Mouse (Mus musculus) hindbrain, embryonic 11.5 days (tissue): Measurements from ENCODE around the gene Kcnk18. TPM values are rescaled to one million over a fixed set of nuclear protein-coding genes. Genes with fewer than 3 reads are reported as not detected.

Source experiments
- ATAC-seq: fragments of 200-750 bp; cut with Nextera tagmentation; 2 replicates; pipeline ENCODE4 v1.8.0; 2017; ENCODE audit warnings: mild to moderate bottlenecking, moderate TSS enrichment, moderate library complexity; ENCODE audit not compliant: low FRiP score
- DNase-seq: peaks from one replicate; pipeline ENCODE4 v3.0.0-alpha.2; 2015; ENCODE audit warnings: low spot score
- H3K27ac ChIP-seq: fragments of 300-500 bp; sonication (generic); 2 replicates; pipeline ENCODE4 v1.5.1; 2014; ENCODE audit warnings: mild to moderate bottlenecking, low read depth, low read length
- H3K27me3 ChIP-seq: fragments of 300-500 bp; sonication (generic); 2 replicates; pipeline ENCODE4 v1.6.1; 2014; ENCODE audit warnings: mild to moderate bottlenecking, low read length, moderate library complexity, mixed read lengths; ENCODE audit not compliant: control insufficient read depth, insufficient read depth
- H3K36me3 ChIP-seq: fragments of 300-500 bp; sonication (generic); 2 replicates; pipeline ENCODE4 v1.6.1; 2014; ENCODE audit warnings: mild to moderate bottlenecking, low read length, moderate library complexity, mixed read lengths; ENCODE audit not compliant: control insufficient read depth, insufficient read depth
- H3K4me1 ChIP-seq: fragments of 300-500 bp; sonication (generic); replicated peaks from 2 replicates; pipeline ENCODE4 v1.6.1; 2014; ENCODE audit warnings: low read length, mixed read lengths; ENCODE audit not compliant: control insufficient read depth, insufficient read depth
- H3K4me2 ChIP-seq: fragments of 300-500 bp; sonication (generic); replicated peaks from 2 replicates; pipeline ENCODE4 v1.6.1; 2014; ENCODE audit warnings: mild to moderate bottlenecking, low read depth, low read length
- H3K4me3 ChIP-seq: fragments of 300-500 bp; sonication (generic); 2 replicates; pipeline ENCODE4 v1.5.1; 2014; ENCODE audit warnings: low read depth, low read length
- H3K9ac ChIP-seq: fragments of 300-500 bp; sonication (generic); 2 replicates; pipeline ENCODE4 v1.6.1; 2014; ENCODE audit warnings: low read depth, low read length
- H3K9me3 ChIP-seq: fragments of 300-500 bp; sonication (generic); 2 replicates; pipeline ENCODE4 v1.6.1; 2016; ENCODE audit warnings: low read length; ENCODE audit not compliant: control insufficient read depth
- WGBS: fragments of 180-500 bp; shearing (Covaris S2); extraction: QIAGEN DNeasy Blood & Tissue Kit; methylation state at CpG from one replicate; pipeline ENCODE4 v1.1.7; 2014; 5-methylcytosine and 5-hydroxymethylcytosine counted together
- polyA plus RNA-seq: library from polyadenylated mRNA; unstranded; fragments of >200 nt; fragmentation: Nextera tagmentation; extraction: Ambion mirVana; gene quantifications from 2 replicates; pipeline ENCODE4 v1.2.1, GENCODE M21; 2014

Kcnk18 gene
- polyA plus RNA-seq, 1 experiment from 2014 or later = not detected

DNA sequence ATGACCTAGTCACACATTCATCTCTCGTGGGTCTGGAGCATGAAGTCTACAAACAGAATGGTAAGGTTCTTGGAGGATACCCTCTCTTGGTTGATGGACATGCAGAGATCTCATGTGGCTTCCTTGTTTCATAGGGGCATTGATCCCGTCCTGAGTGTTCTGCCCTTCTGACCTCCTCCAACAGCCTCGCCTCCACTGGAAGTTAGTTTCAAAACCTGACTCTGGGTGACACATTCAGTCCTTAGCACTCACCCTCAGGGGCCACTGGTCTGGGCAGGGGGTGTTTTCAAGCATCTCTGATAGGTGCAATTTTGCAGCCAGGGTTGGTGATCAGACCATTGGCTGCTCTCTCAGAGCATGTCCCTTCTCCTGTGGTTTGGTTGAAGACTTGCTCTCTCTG, 19.6 kb downstream of the Kcnk18 start:
- DNase-seq (no peak), ATAC-seq (no peak)
- H3K9me3 ChIP-seq = no peaks in the 10 kb centered on the region
- H3K9ac ChIP-seq = no peak overlapping the region
- no peak overlapping the region for H3K4me2 ChIP-seq
- WGBS = 76% methylated on average over 3 of the region's 3 CpGs
- H3K4me3 ChIP-seq = no peak overlapping the region
- H3K27me3 ChIP-seq = no peaks in the 10 kb centered on the region
- H3K27ac ChIP-seq = no peak overlapping the region
- H3K36me3 ChIP-seq = no peaks in the 10 kb centered on the region
- H3K4me1 ChIP-seq = no peaks in the 10 kb centered on the region

DNA sequence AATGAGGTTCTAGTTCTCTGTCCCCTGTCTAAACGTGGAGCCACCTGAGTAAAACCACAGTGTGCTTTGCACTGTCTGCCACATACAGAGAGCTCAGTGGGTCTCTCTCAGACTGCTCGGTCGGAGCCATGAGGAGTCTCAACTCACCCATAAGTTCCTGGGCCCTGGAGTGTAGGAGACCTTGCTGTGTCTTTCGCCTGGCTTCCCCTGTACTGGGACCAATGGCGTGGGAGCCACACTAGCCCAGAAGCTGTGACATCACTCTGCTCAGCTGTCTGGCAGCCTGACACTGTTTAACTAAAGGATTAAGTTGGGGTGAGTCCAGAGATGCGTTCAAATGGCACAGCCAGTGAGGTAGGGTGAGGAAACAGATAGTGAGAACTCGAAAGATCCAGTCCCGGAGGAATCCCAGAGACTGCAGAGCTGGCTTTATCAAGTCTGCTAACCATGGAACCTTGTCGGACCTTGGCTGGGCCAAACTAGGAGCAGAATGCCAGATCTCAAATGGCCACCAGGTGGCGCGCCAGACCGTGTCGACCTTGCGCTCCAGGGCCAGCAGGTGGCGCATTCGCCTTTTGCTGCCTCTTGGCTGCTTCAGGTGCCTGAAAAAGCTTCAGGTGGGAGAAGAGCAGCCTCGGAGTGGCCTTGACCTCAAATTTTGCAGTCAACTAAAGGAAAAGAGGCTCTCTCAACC, 20.3 kb downstream of the Kcnk18 start:
- H3K4me2 ChIP-seq = no peak overlapping the region
- WGBS = 27% methylated on average over 17 of the region's 17 CpGs
- ATAC-seq (peak; percentile 47; the same call in 1 of the 2 replicates), DNase-seq (peak; percentile 93)
- no peaks in the 10 kb centered on the region for H3K36me3 ChIP-seq
- no peaks in the 10 kb centered on the region for H3K4me1 ChIP-seq
- H3K4me3 ChIP-seq = no peak overlapping the region
- H3K9me3 ChIP-seq = no peaks in the 10 kb centered on the region
- H3K9ac ChIP-seq = no peak overlapping the region
- no peaks in the 10 kb centered on the region for H3K27me3 ChIP-seq
- no peak overlapping the region for H3K27ac ChIP-seq

DNA sequence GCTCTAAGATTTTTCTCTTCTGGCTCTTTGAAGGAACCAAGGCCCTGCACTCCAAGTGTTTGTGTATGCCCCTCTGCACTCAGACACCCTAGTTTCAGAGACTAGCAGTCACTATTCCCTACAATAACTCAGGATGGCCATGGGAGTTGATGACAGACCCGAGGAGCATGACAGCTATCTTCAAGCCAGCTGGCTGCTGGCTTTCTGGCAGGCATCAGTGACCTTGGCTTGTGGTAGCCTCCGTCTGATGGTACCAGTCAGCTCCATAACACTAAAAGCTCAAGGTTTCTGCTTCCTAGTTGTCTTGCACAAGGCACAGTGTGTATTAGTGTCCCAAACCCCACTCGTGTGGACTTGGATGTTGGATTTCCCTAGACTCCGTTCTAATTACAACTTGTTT, 23.0 kb downstream of the Kcnk18 start:
- Histone ChIP-seq H3K4me3 (no peak overlapping the region), H3K36me3 (no peaks in the 10 kb centered on the region), H3K27ac (no peak overlapping the region), H3K9me3 (no peaks in the 10 kb centered on the region), H3K4me2 (no peak overlapping the region), H3K27me3 (no peaks in the 10 kb centered on the region), H3K9ac (no peak overlapping the region), H3K4me1 (no peaks in the 10 kb centered on the region)
- ATAC-seq (no peak), DNase-seq (no peak)
- 92% methylated on average over 4 of the region's 4 CpGs for WGBS

DNA sequence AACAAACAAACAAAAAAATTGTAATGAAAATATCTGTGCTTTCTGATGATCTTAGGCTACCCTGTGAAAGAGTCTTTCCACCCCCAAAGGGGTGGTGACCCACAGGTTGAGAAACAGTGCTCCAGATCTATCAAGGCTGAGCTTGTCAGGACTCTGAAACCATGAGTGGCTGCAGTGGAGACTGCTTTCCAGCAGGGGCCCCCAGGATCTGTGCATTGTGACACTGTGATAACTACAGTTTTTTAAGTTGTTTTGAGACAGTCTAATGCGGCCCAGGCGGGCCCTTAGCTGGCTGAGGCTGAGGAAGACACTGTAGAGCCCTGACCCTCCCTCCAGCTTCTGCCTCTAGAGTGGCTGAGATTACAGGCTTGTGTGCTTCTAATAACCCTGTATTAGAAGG, 24.0 kb downstream of the Kcnk18 start:
- Histone ChIP-seq H3K4me2 (no peak overlapping the region), H3K27ac (no peak overlapping the region), H3K4me3 (no peak overlapping the region), H3K9ac (no peak overlapping the region), H3K36me3 (no peaks in the 10 kb centered on the region), H3K27me3 (no peaks in the 10 kb centered on the region), H3K4me1 (no peaks in the 10 kb centered on the region), H3K9me3 (no peaks in the 10 kb centered on the region)
- ATAC-seq (no peak), DNase-seq (no peak)
- 82% methylated on average over 2 of the region's 2 CpGs for WGBS

DNA sequence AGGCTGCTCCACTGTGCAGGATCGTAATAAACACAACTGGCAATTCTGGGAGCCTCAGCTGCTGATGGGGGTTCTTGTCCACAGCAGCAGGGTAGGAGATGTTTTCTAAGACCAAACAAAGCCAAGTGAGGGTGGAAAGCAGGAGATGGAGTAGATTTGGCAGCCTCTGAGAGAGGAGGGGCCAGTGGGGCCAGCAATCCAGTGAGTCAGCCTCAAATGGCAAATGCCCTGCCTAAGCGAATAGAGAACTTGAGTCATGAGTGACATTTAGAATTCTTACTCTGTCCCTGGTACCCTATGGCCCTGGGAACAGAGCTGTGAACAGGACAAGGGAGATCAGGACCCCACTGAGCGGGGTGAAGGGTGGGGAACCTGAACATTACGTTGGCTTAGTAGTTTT, 29.1 kb downstream of the Kcnk18 start:
- H3K9me3 ChIP-seq = no peaks in the 10 kb centered on the region
- DNase-seq (no peak), ATAC-seq (no peak)
- no peaks in the 10 kb centered on the region for H3K36me3 ChIP-seq
- H3K27me3 ChIP-seq = no peaks in the 10 kb centered on the region
- no peak overlapping the region for H3K4me2 ChIP-seq
- H3K9ac ChIP-seq = no peak overlapping the region
- WGBS = 84% methylated on average over 4 of the region's 4 CpGs
- H3K4me1 ChIP-seq = no peaks in the 10 kb centered on the region
- H3K4me3 ChIP-seq = no peak overlapping the region
- no peak overlapping the region for H3K27ac ChIP-seq

GRCm38 (mm10) chr19:59248553-59249286, 29.7 kb downstream of the Kcnk18 start:
- no peak overlapping the region for H3K9ac ChIP-seq
- no peak overlapping the region for H3K4me2 ChIP-seq
- ATAC-seq (no peak), DNase-seq (no peak)
- 78% methylated on average over 11 of the region's 11 CpGs for whole genome bisulfite sequencing
- no peaks in the 10 kb centered on the region for H3K27me3 ChIP-seq
- no peaks in the 10 kb centered on the region for H3K9me3 ChIP-seq
- no peak overlapping the region for H3K27ac ChIP-seq
- no peak overlapping the region for H3K4me3 ChIP-seq
- no peaks in the 10 kb centered on the region for H3K36me3 ChIP-seq
- no peaks in the 10 kb centered on the region for H3K4me1 ChIP-seq

DNA sequence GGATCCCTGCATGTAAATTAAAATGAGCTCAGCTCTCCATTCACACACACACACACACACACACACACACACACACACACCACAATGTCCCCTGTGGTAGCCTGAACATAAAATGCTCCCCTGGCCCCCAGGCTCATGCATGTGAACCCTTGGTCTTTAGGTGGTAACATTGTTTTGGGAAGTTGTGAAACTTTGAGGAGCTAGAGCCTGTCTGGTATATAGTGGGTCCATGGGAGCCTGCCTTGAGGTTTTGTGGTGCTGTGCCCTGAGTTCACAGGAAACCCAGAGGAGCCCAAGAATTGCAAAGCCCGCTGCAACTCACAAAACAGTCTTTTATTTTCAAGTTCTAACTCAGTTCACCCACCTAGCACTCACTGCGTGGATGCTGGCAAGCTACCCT, 33.6 kb downstream of the Kcnk18 start:
- Histone ChIP-seq H3K4me1 (no peaks in the 10 kb centered on the region), H3K27ac (no peak overlapping the region), H3K36me3 (no peaks in the 10 kb centered on the region), H3K9me3 (no peaks in the 10 kb centered on the region; the same call in 1 of the 2 replicates), H3K9ac (no peak overlapping the region), H3K4me2 (no peak overlapping the region), H3K4me3 (no peak overlapping the region), H3K27me3 (no peaks in the 10 kb centered on the region)
- WGBS = 70% methylated on average over 2 of the region's 2 CpGs
- no peak for ATAC-seq
- DNase-seq = no peak

DNA sequence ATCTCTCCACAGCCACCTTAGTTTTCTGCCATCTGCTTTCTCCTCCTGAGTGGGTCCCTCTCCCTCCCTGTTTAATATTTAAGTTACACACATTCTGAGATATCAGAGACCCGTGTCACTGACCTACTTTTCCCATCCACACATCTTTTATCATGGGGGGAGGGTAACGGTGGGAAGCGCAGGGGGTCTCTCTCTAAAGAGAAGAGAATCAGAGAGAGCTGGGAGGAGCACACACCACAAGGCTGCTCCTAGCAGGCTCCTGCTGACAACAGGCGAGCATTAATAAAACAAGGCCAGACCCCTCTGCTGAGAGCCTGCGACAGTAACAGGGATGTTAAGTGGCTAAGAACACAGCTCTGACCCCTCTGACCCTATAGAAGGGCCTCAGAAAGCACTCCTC, 40.6 kb downstream of the Kcnk18 start:
- Histone ChIP-seq H3K9ac (no peak overlapping the region), H3K27me3 (0 out of 2 replicates have a peak, but pooled peaks cover 5% of the 10 kb centered on the region), H3K4me2 (no peak overlapping the region), H3K9me3 (no peaks in the 10 kb centered on the region; the same call in 1 of the 2 replicates), H3K27ac (no peak overlapping the region), H3K36me3 (no peaks in the 10 kb centered on the region), H3K4me3 (no peak overlapping the region), H3K4me1 (peaks cover 11% of the 10 kb centered on the region)
- 30% methylated on average over 5 of the region's 5 CpGs for WGBS
- ATAC-seq = no peak
- no peak for DNase-seq
